Mouse (Mus musculus) bone marrow, adult 2 months (tissue): ENCODE data around the gene Hist1h4d. TPM values are rescaled to one million over a fixed set of nuclear protein-coding genes. Genes with fewer than 3 reads are reported as not detected.
"Not testable (repeated sequence)": the region's sequence is repeated elsewhere in the genome, so short reads cannot be mapped to it uniquely, and the experiment has no call there.

Source experiments
- H3K27ac ChIP-seq: fragments of 200-500 bp; 2 replicates; pipeline ENCODE4 v1.5.1; 2012; ENCODE audit warnings: low read depth, mild to moderate bottlenecking, control low read depth, inconsistent platforms, low read length; ENCODE audit not compliant: control insufficient read depth, poor library complexity, insufficient read depth
- H3K4me1 ChIP-seq: fragments of 200-500 bp; 2 replicates; pipeline ENCODE4 v1.6.1; 2011; ENCODE audit warnings: low read length; ENCODE audit not compliant: control insufficient read depth, insufficient read depth
- H3K4me3 ChIP-seq: fragments of 200-500 bp; replicated peaks from 2 replicates; pipeline ENCODE3; 2011; ENCODE audit warnings: mild to moderate bottlenecking, low read depth, low read length, control low read depth; ENCODE audit not compliant: control insufficient read depth
- CTCF ChIP-seq: fragments of 200-500 bp; IDR thresholded peaks from 2 replicates; pipeline ENCODE4 v1.5.1; 2011; ENCODE audit warnings: low read length, control low read depth; ENCODE audit not compliant: control insufficient read depth, insufficient read depth
- POLR2A ChIP-seq: fragments of 200-500 bp; IDR thresholded peaks from 2 replicates; pipeline ENCODE4 v1.6.1; 2011; ENCODE audit warnings: low read depth, mild to moderate bottlenecking, control low read depth, low read length, borderline replicate concordance; ENCODE audit not compliant: control insufficient read depth
- WGBS: fragments of 180-500 bp; shearing (Covaris S2); methylation state at CpG from one replicate; pipeline ENCODE4 v1.1.7; 2018; 5-methylcytosine and 5-hydroxymethylcytosine counted together
- polyA plus RNA-seq: library from polyadenylated mRNA; stranded (reverse); fragments of >200 nt; gene quantifications from 2 replicates; pipeline ENCODE4 v1.2.4, GENCODE M21; 2011; ENCODE audit warnings: low replicate concordance; ENCODE audit not compliant: missing spikeins, insufficient read depth, insufficient read length

The Hist1h4d gene
- polyA plus RNA-seq, 1 experiment: 50.4 TPM

GRCm38 (mm10) chr13:23555839-23556416 lies 25.5 kb upstream of the Hist1h4d start:
- H3K27ac ChIP-seq: peak overlapping the region; percentile 97
- under 1% methylated on average over 18 of the region's 18 CpGs for whole genome bisulfite sequencing
- TF ChIP-seq POLR2A (peak; percentile 28; the same call in 1 of the 2 replicates), CTCF (no peak)
- no peaks in the 10 kb centered on the region for H3K4me1 ChIP-seq
- H3K4me3 ChIP-seq: peak overlapping the region; percentile 72

DNA sequence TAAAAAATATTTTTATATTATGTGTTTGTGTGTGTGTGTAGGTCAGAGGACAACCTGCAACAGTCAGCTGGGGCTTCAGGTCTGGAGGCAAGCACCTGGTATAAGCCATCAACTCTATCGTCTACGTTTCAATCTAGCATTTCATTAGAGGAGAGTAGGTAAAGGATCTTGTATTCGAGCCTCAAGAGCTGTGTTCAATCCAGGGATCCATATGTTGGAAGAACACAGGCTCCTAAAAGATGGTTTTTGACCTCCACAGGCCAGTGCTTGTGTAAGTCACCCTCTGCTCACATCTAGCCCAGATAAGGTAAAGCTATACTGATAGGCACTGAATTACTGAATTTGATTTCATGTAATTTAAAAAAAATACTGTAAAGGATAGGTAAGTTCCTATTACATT lies 24.5 kb upstream of the Hist1h4d start:
- Histone ChIP-seq H3K27ac (no peak overlapping the region), H3K4me1 (no peaks in the 10 kb centered on the region)
- WGBS: 75% methylated on average over 3 of the region's 3 CpGs

GRCm38 (mm10) chr13:23560699-23561098 lies 20.7 kb upstream of the Hist1h4d start:
- WGBS: 59% methylated on average over 2 of the region's 2 CpGs

More for the DNA sequence above, 24.5 kb upstream of the Hist1h4d start:
- TF ChIP-seq POLR2A (no peak), CTCF (no peak)
- no peak overlapping the region for H3K4me3 ChIP-seq

DNA sequence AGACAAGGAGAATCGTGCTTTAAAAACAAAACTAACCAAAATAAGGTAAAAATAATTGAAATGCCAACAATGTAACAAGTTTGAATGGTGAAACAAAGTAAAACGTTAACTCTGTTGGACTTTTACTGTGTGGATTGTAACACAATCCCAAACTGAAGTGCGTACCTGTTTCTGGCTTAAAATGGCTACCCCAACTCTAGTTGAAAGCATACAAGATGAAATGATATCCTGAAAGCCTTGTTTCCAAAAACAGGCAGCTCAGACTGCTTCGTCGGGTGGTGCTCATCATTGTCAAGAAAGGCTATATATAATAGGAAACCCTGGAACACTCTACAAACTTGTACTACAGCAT lies 19.9 kb upstream of the Hist1h4d start:
- Histone ChIP-seq H3K4me3 (peak overlapping the region; percentile 30), H3K27ac (peak overlapping the region; percentile 95; the same call in 1 of the 2 replicates)
- WGBS: 0% methylated on average over 2 of the region's 5 CpGs
- H3K4me1 ChIP-seq: not testable (repeated sequence)

More at GRCm38 (mm10) chr13:23560699-23561098, 20.7 kb upstream of the Hist1h4d start:
- H3K4me1 ChIP-seq, H3K27ac ChIP-seq: not testable (repeated sequence)
- peak overlapping the region; percentile 37 for H3K4me3 ChIP-seq

- H3K4me3 ChIP-seq: peak within 1 kb of the TSS; percentile 55
- WGBS: under 1% methylated on average over 56 of the region's 67 CpGs
- not testable (repeated sequence) for H3K4me1 ChIP-seq
- peak; percentile 97 for TF ChIP-seq POLR2A
- peak within 1 kb of the TSS; percentile 95 for H3K27ac ChIP-seq
These were observed 19.3 kb upstream of the Hist1h4d start, which contains the start of gene Hist1h3e for GRCm38 (mm10) chr13:23561883-23562659. Hist1h3e (minus strand) TSS chr13:23562369.

DNA sequence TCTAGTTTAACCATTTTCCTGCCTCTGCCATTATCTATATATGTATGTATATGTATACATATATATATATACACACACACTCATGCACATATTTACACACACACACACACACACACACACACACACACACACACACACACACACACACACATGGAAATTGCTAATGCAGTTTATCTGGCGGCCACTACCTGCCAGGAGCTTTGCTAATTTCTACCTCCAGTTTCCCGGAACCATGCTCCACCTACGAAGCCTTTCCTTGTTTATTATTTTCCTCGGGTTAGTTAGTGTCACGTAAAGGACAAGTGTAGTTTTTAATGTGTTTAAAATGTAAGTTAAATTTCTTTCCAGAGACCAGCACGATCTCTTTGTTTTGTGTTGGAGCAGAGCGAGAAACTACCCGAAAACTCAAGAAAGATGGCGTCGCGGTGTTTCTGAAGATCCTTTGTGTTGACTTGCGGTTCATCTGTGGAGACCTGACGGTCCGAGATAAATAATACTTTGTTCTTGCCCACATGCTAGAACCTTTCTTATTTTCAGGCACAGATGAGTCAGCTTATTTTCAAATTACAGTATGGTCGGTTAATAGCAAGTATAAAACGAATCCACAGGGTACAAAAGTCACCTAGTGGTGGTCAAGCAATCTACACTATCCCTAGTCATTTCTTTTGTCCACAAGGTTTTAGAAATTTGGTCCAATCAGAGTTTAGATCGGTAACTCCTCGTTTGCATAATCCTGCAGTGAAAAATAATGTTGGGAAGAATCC lies 18.5 kb upstream of the Hist1h4d start:
- TF ChIP-seq CTCF: no peak
- no peak for TF ChIP-seq POLR2A
- 2% methylated on average over 18 of the region's 18 CpGs for WGBS
- no peaks in the 10 kb centered on the region; the same call in 1 of the 2 replicates for H3K4me1 ChIP-seq
- peak overlapping the region; percentile 55 for H3K4me3 ChIP-seq
- H3K27ac ChIP-seq: peak overlapping the region; percentile 80

DNA sequence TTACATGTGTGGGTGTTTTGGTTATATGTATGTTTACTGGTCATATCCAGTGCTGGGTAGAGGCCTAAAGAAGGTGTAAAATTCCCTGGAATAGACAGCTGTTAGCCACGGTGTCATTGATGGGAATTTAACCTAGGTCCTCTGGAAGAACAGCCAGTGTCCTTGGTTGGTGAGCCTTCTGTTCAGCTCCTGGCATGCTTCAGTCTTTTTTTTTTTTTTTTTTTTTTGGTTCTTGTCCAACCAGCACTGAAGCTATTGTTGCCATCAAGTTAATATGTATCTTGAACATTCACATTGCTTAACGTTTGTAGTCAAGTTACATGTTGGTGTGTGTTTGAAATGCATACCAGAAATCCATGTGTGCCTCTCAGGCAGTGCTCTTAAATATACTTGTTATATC lies 16.9 kb upstream of the Hist1h4d start:
- no peaks in the 10 kb centered on the region; the same call in 1 of the 2 replicates for H3K4me1 ChIP-seq
- 84% methylated on average over 2 of the region's 2 CpGs for WGBS
- TF ChIP-seq POLR2A (no peak), CTCF (no peak)
- no peak overlapping the region for H3K27ac ChIP-seq
- no peak overlapping the region for H3K4me3 ChIP-seq

- not testable (repeated sequence) for H3K4me1 ChIP-seq
- Histone ChIP-seq H3K4me3 (peak overlapping the region; percentile 43), H3K27ac (peak overlapping the region; percentile 99)
- 2% methylated on average over 27 of the region's 41 CpGs for WGBS
These were observed 11.0 kb upstream of the Hist1h4d start for GRCm38 (mm10) chr13:23570261-23571021.
